Mouse (Mus musculus): ENCODE measurements at regions not wholly inside any gene's neighbourhood (a gene's known extent, or its start where the extent isn't known, plus 50 kb on each side); places are given as distances from the start of the nearest gene placed in this dataset.

DNA sequence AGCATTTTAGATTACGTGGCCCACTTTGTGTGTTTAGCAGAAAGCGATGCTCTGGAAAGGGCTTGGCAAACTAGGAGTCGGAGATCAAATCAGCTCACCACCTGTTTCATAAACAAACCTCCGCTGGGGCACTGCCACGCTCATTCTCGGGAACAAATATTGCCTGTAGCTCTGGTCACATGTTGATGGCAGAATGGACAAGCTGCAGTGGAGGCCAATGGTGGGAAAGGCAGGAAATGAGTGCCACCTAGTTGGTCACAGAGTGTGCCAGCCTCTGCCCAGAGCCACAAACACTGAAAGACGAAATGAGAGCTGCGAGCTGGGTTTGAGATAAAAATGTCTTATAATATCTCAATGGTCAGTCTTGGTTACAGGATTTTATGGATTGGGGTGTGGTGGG is 259.2 kb upstream of the Csf3r start:
- no peaks in the 10 kb centered on the region for H3K4me1 ChIP-seq (replicated peaks)
- no peak for ATAC-seq (ENCODE audit: low FRiP score, low read depth)
- H3K27me3 ChIP-seq = no peaks in the 10 kb centered on the region
- H3K9me3 ChIP-seq = no peaks in the 10 kb centered on the region
- WGBS = 82% methylated on average over 8 of the region's 8 CpGs
- no peak overlapping the region for H3K9ac ChIP-seq
- no peak overlapping the region for H3K27ac ChIP-seq (replicated peaks)
- H3K36me3 ChIP-seq = no peaks in the 10 kb centered on the region
- H3K4me3 ChIP-seq = no peak overlapping the region
- H3K4me2 ChIP-seq = no peak overlapping the region

DNA sequence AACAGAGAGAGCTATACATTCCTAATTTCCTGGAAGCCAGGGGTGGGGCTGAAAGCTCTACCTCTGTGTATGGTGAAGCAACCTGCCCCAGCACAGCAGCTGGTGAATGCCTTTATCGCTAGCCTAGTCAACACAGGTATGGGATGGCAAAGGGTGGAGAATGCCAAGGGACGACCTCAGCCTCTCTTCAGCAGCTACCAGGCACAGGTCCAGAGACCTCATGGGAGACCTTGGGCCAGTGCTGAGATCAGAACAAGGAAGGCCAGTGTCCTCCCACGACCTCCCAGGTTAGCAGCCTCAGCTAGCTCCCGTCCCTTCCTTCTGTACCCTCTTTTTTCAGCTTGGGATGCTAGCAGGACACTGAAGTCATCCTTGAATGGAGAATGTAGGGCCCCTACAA is 247.2 kb upstream of the Csf3r start:
- H3K9ac ChIP-seq = no peak overlapping the region
- no peaks in the 10 kb centered on the region for H3K9me3 ChIP-seq
- no peak for ATAC-seq (ENCODE audit: low FRiP score, low read depth)
- H3K36me3 ChIP-seq = no peaks in the 10 kb centered on the region
- no peaks in the 10 kb centered on the region for H3K27me3 ChIP-seq
- H3K4me3 ChIP-seq = no peak overlapping the region
- WGBS = 82% methylated on average over 4 of the region's 4 CpGs
- no peak overlapping the region for H3K4me2 ChIP-seq
- peaks cover 17% of the 10 kb centered on the region for H3K4me1 ChIP-seq (replicated peaks)
- H3K27ac ChIP-seq (replicated peaks) = no peak overlapping the region

DNA sequence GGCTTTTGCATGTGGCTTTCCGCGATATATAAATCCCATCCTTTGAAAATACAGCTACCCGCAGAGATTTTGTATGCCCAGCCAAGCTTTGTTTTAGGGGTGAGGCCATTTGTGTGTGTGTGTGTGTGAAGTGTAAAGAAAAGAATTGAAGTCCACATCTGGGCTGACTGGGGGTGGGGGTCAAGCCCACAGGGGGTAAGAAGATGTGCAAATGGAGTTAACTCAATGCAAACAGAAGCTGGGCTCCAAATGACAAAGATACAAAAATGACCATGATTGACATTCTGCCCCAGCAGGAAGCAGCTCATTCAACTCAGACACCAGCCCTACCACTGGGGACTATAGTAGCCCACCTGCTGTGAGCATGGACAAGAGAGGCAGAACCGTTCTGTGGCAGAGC is 244.2 kb upstream of the Csf3r start:
- no peak for ATAC-seq (ENCODE audit: low FRiP score, low read depth)
- WGBS = 17% methylated on average over 4 of the region's 4 CpGs
- Histone ChIP-seq H3K4me3 (no peak overlapping the region), H3K27ac (replicated peaks) (no peak overlapping the region), H3K4me1 (replicated peaks) (peaks cover 17% of the 10 kb centered on the region), H3K9ac (no peak overlapping the region), H3K9me3 (no peaks in the 10 kb centered on the region), H3K36me3 (no peaks in the 10 kb centered on the region), H3K27me3 (no peaks in the 10 kb centered on the region), H3K4me2 (no peak overlapping the region)

DNA sequence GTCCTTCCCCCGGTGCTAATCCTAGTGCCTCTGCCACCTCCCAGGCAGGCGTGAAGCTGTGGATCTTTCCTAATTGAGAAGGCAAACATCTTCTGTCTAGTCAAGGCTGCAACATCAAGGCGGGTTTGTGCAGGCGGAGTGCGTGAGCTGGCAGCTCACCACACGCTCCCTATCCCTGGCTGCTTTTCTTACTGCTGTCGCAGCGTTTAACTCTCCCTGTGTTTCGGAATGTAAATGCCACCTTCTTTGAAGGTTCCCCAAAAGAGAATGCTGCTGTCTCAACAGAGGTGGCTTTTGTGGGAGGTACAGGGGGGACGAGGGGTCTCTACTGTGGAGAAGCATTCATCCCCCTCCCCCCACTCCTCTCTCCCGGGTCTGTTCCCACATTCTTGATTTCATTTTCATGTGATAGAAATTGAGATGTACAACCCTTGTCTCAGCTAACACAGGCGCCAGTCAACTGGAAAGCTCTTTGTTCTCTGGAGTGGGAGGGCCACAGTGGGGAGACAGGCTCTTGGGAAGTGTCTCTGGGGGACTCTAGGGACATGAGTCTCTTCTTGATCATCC is 243.3 kb upstream of the Csf3r start:
- 3% methylated on average over 12 of the region's 12 CpGs for WGBS
- no peak overlapping the region for H3K4me3 ChIP-seq
- H3K4me1 ChIP-seq (replicated peaks) = peaks cover 17% of the 10 kb centered on the region
- no peaks in the 10 kb centered on the region for H3K9me3 ChIP-seq
- peak; percentile 61; the same call in 1 of the 2 replicates for ATAC-seq (ENCODE audit: low FRiP score, low read depth)
- no peaks in the 10 kb centered on the region for H3K27me3 ChIP-seq
- no peak overlapping the region for H3K9ac ChIP-seq
- H3K4me2 ChIP-seq = no peak overlapping the region; the same call in 1 of the 2 replicates
- H3K27ac ChIP-seq (replicated peaks) = peak overlapping the region; percentile 70
- H3K36me3 ChIP-seq = no peaks in the 10 kb centered on the region

DNA sequence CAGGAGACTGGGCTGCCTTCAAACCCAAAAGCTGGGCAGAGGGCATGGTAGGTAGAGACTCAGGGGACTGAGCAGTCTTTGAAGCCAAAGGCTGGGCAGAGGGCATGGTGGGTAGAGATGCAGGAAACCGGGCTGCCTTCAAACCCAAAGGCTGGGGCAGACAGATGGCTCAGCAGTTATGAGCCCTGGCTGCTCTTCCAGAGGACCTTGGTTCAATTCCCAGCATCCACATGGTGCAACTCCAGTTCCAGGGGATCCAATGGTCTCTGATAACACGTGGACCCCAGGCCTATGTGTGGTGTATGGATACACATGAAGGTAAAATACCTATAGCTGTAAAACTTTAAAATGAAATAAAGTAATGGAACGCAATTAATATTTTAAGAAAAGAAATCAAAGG is 242.0 kb upstream of the Csf3r start:
- no peak for ATAC-seq (ENCODE audit: low FRiP score, low read depth)
- H3K4me2 ChIP-seq = no peak overlapping the region
- no peaks in the 10 kb centered on the region for H3K36me3 ChIP-seq
- peaks cover 17% of the 10 kb centered on the region for H3K4me1 ChIP-seq (replicated peaks)
- 79% methylated on average over 3 of the region's 3 CpGs for WGBS
- no peaks in the 10 kb centered on the region for H3K9me3 ChIP-seq
- no peak overlapping the region for H3K4me3 ChIP-seq
- H3K27ac ChIP-seq (replicated peaks) = no peak overlapping the region
- H3K9ac ChIP-seq = no peak overlapping the region
- no peaks in the 10 kb centered on the region for H3K27me3 ChIP-seq

DNA sequence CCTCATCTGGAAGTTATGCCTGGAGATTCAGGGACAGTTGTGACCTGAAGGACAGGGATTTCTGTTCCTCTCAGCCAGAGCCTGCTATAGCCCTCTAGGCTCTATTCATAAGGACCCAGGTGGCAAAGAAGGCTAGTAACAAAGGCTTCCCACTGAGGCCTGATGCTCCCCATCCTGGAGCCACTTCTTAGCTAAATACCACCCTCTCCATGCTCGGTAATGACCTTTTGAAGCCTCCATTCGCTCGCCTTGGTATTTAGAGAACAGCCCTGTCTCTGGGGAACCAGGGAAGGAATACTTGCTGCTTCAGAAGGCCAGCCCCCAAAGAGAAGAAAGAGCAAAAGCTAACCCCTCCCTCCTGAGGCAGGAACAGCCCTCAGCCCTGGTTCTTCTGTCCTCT is 238.3 kb upstream of the Csf3r start:
- no peaks in the 10 kb centered on the region for H3K9me3 ChIP-seq
- no peak overlapping the region for H3K4me3 ChIP-seq
- H3K4me1 ChIP-seq (replicated peaks) = peaks cover 6% of the 10 kb centered on the region
- H3K27ac ChIP-seq (replicated peaks) = no peak overlapping the region
- no peaks in the 10 kb centered on the region for H3K36me3 ChIP-seq
- no peak for ATAC-seq (ENCODE audit: low FRiP score, low read depth)
- WGBS = 16% methylated on average over 3 of the region's 3 CpGs
- H3K9ac ChIP-seq = no peak overlapping the region
- no peak overlapping the region for H3K4me2 ChIP-seq
- no peaks in the 10 kb centered on the region for H3K27me3 ChIP-seq

DNA sequence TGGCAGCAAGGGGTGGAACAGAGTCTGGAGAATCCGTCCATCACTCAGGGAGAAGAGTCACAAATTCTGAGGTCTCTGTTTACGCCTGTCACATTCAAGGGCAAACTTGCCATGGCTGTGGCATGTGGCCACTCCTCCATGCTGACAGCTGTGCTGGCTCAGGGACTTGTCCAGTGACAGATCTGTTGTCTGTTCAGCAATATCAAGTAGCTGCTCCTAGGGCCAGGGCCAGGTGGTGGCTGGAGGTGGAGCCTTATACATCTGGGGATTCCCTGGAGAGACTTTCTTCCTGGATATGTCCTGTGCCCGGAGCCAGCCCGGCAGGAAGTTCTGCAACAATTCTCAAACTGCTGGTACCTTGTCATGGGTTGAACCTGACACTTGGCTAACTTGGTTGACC is 229.7 kb upstream of the Csf3r start:
- no peak overlapping the region for H3K4me2 ChIP-seq
- no peak for ATAC-seq (ENCODE audit: low FRiP score, low read depth)
- H3K27me3 ChIP-seq = no peaks in the 10 kb centered on the region
- no peak overlapping the region for H3K4me3 ChIP-seq
- 87% methylated on average over 4 of the region's 4 CpGs for WGBS
- H3K36me3 ChIP-seq = no peaks in the 10 kb centered on the region
- no peak overlapping the region for H3K9ac ChIP-seq
- no peaks in the 10 kb centered on the region for H3K9me3 ChIP-seq
- no peaks in the 10 kb centered on the region for H3K4me1 ChIP-seq (replicated peaks)
- H3K27ac ChIP-seq (replicated peaks) = no peak overlapping the region

DNA sequence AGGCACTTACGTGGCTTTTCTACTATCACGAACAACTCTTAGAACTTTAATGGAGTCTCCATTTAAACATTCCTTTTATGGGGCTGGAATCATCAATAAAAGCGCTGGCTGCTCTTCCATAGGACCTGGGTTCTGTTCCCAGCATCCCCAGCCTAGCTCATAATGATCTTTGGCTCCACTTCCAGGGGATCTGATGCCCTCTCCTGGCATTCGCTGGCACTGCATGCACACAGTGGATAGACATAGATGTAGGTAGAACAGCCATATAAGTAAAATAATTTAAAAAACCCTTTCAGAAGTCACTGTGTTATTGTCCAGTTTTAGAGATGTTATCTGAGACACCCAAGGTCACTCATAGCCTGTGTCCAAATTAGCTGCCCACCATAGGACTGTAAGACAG is 216.4 kb upstream of the Csf3r start:
- WGBS = 92% methylated on average over 4 of the region's 4 CpGs
- Histone ChIP-seq H3K4me2 (no peak overlapping the region), H3K9ac (no peak overlapping the region), H3K9me3 (no peaks in the 10 kb centered on the region), H3K4me1 (replicated peaks) (peaks cover 9% of the 10 kb centered on the region; the same call in 1 of the 2 replicates), H3K27me3 (no peaks in the 10 kb centered on the region), H3K27ac (replicated peaks) (no peak overlapping the region), H3K4me3 (no peak overlapping the region), H3K36me3 (no peaks in the 10 kb centered on the region)
- no peak for ATAC-seq (ENCODE audit: low FRiP score, low read depth)

DNA sequence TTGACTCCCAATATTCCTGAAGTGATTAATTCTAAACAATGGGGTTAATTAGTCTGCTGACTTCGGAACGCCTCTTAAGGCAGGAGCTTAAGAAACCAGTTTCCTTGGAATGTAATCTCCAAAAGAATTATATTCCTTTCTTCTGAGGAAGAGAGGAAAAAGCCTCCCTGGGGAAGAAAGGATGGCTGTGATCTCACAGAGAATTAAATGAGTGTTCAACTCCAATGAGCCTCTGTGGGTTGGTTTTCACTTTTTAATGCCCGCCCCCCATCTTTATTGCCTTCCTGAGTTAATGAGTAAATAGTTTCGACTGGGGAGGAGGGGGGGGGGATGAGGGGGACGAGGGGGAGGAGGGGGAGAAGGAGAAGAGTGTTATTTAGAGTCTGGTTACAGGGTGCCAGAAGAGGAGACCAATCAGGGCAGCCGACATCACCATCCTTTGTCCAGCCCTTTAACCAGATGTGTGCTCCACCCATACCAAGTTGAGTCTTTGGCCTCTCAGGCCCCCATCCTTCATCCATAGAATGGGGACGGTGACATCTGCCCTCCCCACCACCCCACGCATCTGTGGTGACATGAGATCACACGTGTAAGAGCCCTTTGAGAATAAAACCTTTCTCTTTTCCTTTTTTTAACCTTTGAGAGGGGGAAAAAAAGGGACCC is 214.8 kb upstream of the Csf3r start:
- Histone ChIP-seq H3K36me3 (no peaks in the 10 kb centered on the region), H3K27ac (replicated peaks) (no peak overlapping the region; the same call in 1 of the 2 replicates), H3K9ac (no peak overlapping the region), H3K27me3 (no peaks in the 10 kb centered on the region), H3K4me3 (no peak overlapping the region), H3K4me2 (no peak overlapping the region), H3K4me1 (replicated peaks) (peaks cover 9% of the 10 kb centered on the region; the same call in 1 of the 2 replicates), H3K9me3 (no peaks in the 10 kb centered on the region)
- 0 out of 2 replicates have a peak, but pooled peaks have one; percentile 48 for ATAC-seq (ENCODE audit: low FRiP score, low read depth)
- 15% methylated on average over 9 of the region's 9 CpGs for WGBS

DNA sequence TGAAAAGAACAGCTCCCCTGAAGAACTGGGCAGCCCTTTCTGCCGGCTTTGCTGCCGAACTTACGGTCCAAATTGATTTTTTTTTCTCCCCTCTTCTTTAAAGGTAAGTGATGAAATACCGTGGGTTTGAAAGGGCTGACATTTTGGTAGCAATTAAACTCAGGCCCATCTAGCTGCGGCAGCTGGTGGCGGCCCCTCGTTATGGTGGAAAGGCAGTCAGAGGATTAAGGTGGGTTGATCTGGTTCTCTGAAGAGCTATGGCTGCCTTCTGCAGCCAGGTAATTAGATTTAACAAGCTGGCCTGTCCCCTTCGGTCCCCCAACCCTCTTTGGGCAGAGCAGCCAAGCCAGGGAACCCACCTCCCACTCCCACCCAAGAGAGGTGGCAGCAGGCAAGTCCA is 214.1 kb upstream of the Csf3r start:
- Histone ChIP-seq H3K36me3 (no peaks in the 10 kb centered on the region), H3K4me3 (no peak overlapping the region), H3K27ac (replicated peaks) (no peak overlapping the region), H3K4me1 (replicated peaks) (peaks cover 9% of the 10 kb centered on the region; the same call in 1 of the 2 replicates), H3K4me2 (no peak overlapping the region), H3K9ac (no peak overlapping the region), H3K9me3 (no peaks in the 10 kb centered on the region), H3K27me3 (no peaks in the 10 kb centered on the region)
- no peak for ATAC-seq (ENCODE audit: low FRiP score, low read depth)
- whole genome bisulfite sequencing = 37% methylated on average over 8 of the region's 8 CpGs

DNA sequence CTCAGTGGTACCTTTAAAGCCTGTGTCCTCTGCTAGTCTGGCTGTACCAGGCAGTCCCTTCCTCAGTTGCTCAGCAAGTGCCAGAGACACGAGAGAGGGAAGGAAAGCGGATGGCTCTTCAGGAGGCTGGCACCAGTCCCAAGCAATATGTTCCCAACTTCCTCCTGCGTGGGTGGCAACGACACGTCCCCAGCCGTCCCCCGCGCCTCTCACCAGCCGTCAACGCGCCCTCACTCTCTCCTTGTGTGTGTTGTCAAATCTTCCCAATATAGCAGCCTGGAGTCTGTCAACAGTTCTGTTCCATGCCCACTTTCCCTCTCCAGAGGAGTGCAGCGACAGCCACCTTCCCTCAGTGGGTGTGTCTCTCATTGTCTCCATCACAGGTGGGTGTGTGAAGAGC is 210.0 kb upstream of the Csf3r start:
- Histone ChIP-seq H3K36me3 (no peaks in the 10 kb centered on the region), H3K4me2 (no peak overlapping the region), H3K4me1 (replicated peaks) (peaks cover 7% of the 10 kb centered on the region; the same call in 1 of the 2 replicates), H3K9me3 (no peaks in the 10 kb centered on the region), H3K27ac (replicated peaks) (no peak overlapping the region), H3K27me3 (no peaks in the 10 kb centered on the region), H3K9ac (no peak overlapping the region), H3K4me3 (no peak overlapping the region)
- ATAC-seq (ENCODE audit: low FRiP score, low read depth) = no peak
- 81% methylated on average over 12 of the region's 12 CpGs for WGBS

DNA sequence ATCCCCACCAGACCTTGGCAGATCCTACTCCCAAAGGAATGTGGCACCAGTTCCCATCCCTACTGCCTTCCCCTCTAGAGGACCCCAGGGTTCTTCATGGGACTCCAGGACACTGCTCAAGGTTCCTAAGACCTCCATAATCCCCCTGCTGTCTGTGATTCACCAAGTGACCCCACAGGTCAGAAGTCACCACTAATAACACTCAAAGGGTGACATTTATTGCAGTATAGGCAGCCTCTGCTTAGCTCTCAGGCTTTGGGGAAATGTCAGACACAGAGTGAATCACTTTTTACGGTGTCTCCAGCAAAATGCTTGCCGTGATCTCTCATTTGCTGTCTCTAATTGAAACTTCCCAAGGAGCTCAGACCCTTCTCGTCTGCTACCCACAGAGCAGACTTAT is 209.1 kb upstream of the Csf3r start:
- Histone ChIP-seq H3K36me3 (no peaks in the 10 kb centered on the region), H3K4me1 (replicated peaks) (0 out of 2 replicates have a peak, but pooled peaks cover 8% of the 10 kb centered on the region), H3K9me3 (no peaks in the 10 kb centered on the region), H3K4me2 (no peak overlapping the region), H3K27ac (replicated peaks) (no peak overlapping the region), H3K27me3 (no peaks in the 10 kb centered on the region), H3K4me3 (no peak overlapping the region), H3K9ac (no peak overlapping the region)
- 51% methylated on average over 3 of the region's 3 CpGs for WGBS
- ATAC-seq (ENCODE audit: low FRiP score, low read depth) = no peak

DNA sequence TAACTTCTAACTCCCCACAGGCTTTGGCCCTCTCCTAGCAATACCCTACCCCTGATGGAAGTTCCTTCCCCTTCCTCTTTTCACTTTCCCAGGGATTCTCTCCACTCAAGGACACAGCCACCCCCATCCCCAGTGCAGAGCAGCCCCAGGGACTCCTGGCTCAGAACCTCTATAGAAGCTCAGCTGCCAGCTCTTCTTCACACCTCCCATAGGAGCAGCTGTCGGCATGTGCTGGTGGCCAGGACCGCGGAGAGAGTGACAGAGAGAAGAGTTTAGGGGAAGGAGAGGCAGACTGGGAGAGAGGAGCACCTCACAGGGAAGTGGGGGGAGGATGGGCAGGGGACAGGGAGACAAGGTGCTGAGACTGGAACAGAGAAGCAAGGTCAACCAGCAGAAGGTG is 199.8 kb upstream of the Csf3r start:
- H3K4me2 ChIP-seq = no peak overlapping the region
- H3K9me3 ChIP-seq = no peaks in the 10 kb centered on the region
- WGBS = 53% methylated on average over 3 of the region's 3 CpGs
- no peak for ATAC-seq (ENCODE audit: low FRiP score, low read depth)
- no peaks in the 10 kb centered on the region for H3K27me3 ChIP-seq
- H3K27ac ChIP-seq (replicated peaks) = no peak overlapping the region
- H3K4me3 ChIP-seq = no peak overlapping the region
- no peaks in the 10 kb centered on the region for H3K36me3 ChIP-seq
- H3K4me1 ChIP-seq (replicated peaks) = 0 out of 2 replicates have a peak, but pooled peaks cover 6% of the 10 kb centered on the region
- H3K9ac ChIP-seq = no peak overlapping the region

All from hindbrain, embryonic 15.5 days (tissue).